Mouse (Mus musculus) gastrocnemius, adult 2 months (tissue): ENCODE data around the gene Ovol1. TPM values are rescaled to one million over a fixed set of nuclear protein-coding genes. Genes with fewer than 3 reads are reported as not detected.

Source experiments
- DNase-seq: peaks from one replicate; pipeline ENCODE4 v3.0.0; 2022
- H3K27ac ChIP-seq: fragments of 200-600 bp; 2 replicates; pipeline ENCODE4 v1.8.1; 2022; ENCODE audit warnings: mild to moderate bottlenecking
- H3K4me3 ChIP-seq: fragments of 200-600 bp; 2 replicates; pipeline ENCODE4 v1.8.1; 2022; ENCODE audit warnings: mild to moderate bottlenecking, moderate library complexity
- CTCF ChIP-seq: fragments of 200-600 bp; IDR thresholded peaks from 2 replicates; pipeline ENCODE4 v1.8.1; 2022; ENCODE audit warnings: antibody characterized with exemption, mild to moderate bottlenecking, moderate library complexity
- intact Hi-C: fragments of 180-260 bp; cut with DNase I; formaldehyde crosslinking; loops from one replicate; pipeline ENCODE4 v1.15.1; 2025
- total RNA-seq, 2 experiments: library from RNA; stranded (reverse); gene quantifications; 2 replicates each; pipeline ENCODE4 v1.2.3; 2021

Ovol1 gene
- total RNA-seq, 2 experiments from 2014 or later: not detected

DNA sequence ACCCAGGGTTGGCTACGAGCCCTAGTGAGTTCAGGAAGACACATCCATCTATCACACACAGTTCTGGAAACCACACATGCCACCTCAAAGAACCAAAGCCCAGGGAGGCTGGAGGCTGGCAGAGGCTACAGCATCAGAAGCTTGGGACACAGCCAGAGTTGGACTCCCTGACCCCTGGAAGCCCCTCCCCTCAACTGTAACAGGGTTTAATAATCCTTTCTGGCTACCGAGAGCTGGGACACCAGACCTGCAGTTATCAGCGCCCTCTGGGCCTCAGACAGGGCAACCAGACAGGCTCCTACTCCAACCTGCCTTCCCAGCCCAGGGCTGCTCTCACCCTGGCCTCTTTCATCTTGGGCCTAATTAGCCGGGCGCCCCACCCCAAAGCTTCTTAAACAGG is 5.9 kb upstream of the Ovol1 start:
- Histone ChIP-seq H3K27ac (no peak overlapping the region), H3K4me3 (no peak overlapping the region)
- no peak for TF ChIP-seq CTCF
- intact Hi-C loops: no loop called here
- no peak for DNase-seq

DNA sequence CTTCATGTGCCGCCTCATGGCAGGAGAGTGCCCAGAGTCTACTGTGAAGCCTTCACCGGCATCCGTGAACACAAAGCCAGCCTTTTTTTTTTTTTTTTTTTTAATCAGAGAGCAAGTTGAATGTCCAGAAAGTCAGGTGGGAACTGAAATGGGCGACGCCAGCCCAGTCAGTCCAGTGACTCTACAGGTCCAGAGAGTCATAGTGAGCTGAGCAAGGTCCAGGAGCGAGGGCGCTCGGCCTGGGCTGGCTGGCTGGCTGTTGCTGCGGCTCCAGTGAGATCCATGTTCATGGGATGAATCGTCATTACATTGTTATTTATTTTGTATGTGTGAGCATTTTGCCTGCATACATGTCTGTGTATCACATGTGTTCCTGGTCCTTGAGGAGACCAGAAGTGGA is 2.3 kb upstream of the Ovol1 start:
- no peak for TF ChIP-seq CTCF
- peak; percentile 5 for DNase-seq
- Histone ChIP-seq H3K27ac (no peak overlapping the region), H3K4me3 (no peak overlapping the region)
- intact Hi-C loops: no loop called here

DNA sequence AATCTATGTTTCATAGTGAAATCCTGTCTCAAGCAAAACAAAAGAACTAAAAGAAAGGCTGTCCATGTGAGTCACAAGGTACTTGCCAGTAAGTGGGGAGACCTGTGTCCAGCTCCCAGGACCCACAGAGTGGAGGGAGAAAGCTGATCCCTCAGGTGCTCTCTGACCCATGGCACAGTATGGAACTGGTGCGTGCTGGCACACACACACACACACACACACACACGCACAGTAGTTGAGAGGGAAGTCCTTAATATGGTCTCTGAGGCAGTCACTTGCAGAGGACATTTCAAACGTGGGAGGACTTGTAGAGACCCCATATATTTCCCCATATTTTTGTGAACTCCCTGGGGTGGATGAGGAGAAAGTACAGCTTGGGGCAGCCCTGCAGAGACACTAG is 1.4 kb upstream of the Ovol1 start:
- DNase-seq: peak; percentile 7
- no peak overlapping the region for H3K4me3 ChIP-seq
- H3K27ac ChIP-seq: no peak overlapping the region
- no peak for TF ChIP-seq CTCF
- intact Hi-C loops: no loop called here

DNA sequence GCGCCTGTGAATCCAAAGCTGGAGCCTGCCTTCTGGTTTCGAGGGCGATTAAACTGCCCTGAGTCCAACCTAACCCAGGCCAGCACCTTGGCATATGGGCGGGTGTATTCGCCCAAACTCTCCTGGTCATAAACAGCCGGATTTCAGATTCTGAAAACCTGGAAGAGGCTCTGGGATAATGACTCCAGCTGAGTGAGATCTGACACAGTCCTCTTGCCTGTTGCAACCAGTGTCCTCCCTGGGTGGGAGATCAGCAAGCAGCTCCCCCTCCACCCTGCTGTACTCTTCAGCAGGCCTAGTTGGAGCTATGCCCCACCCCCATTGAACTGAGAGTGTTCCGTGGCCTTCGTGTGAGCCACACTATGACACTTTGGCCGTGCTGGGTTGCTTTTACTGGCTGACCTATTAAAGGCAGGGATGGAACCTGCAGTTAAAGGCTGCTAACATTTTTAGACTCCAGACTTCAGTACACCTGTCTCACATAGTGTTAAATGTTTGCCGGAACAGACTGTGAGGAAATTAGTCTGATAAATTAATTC is 875 bp upstream of the Ovol1 start:
- Histone ChIP-seq H3K4me3 (peak overlapping the region; percentile 68), H3K27ac (no peak overlapping the region)
- DNase-seq: peak; percentile 26
- no peak for TF ChIP-seq CTCF
- intact Hi-C loops: no loop called here

DNA sequence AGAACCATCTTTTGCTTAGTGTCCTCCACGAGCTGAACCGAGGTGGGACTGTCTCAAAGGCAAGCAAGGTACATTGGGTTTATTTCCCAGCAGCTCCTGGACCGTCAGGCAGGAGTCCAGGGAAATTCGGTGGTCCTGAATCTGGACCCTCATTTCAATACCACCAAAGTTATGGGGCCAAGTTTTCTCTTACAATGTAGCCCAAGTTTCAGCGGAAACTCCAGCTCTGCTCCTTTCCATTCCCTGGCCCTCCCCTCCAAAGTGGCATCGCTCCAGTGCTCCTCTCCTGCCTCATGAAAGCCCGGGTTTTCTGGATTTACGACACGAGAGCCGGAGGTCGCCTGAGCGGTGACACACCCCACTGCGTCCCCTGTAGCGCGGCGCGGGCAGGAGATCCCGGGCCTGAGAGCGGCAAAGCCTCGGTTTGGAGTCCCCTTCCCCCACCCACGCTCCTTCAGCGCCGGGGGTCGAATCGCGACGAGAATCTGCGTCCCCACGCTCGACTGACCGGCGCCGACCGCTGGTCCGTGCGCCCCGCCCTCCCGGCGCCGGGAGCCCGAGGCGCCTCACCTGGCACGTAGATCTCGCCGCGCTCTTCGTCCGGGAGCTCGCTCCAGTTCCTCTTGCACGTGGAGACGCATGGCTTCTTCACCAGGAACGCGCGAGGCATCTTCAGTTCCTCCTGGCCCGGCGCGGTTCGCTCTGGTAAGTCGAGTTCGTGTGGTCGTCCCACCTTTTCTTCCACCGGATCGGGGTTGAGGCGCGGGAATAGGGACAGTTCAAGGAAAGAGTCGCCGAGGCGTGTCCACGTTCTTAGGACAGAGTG is 602 bp downstream of the Ovol1 start:
- Histone ChIP-seq H3K27ac (no peak overlapping the region), H3K4me3 (peak overlapping the region; percentile 68)
- TF ChIP-seq CTCF: no peak
- peak; percentile 1 for DNase-seq
- intact Hi-C loops: no loop called here

DNA sequence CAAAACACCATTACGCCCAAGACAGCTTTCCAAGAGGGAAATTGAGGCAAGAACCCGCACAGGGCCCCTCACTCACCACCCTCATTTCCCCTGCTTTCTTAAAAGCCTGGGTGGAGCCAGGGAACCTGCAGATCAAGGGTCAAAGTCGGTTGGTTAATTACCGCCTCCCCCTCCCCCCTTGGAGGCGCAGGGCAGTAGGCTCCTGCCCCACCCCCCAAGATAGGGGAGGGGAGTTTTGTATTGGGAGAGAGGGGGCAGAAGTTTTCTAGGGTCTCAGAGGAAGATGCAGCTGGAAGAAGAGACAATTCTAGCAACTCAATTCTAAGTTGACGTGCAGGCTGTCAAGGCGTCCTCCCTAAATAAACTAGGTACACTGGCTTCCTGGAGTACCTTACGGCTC is 1.2 kb downstream of the Ovol1 start:
- intact Hi-C loops: no loop called here
- peak; percentile 17 for DNase-seq
- no peak overlapping the region for H3K27ac ChIP-seq
- TF ChIP-seq CTCF: no peak
- H3K4me3 ChIP-seq: no peak overlapping the region

DNA sequence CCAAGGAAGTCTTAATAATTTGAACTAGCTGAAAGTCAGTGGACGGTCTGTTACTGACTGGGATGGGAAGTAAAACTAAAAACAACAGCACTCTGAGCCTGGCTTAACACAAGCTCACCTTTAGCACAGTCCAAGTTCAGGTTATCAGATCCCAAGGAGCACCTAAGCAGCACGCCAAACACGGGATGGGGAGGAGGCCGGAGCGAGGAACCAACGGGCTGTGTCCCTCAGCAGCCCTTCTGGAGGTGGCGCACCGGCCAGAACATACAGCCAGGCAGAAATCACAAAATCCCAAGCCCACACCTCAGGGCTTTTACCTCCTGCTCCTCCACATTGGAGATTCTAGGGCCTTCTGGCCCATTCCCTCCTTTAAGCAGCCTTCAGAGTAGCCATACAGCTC is 1.7 kb downstream of the Ovol1 start:
- intact Hi-C loops: no loop called here
- Histone ChIP-seq H3K27ac (no peak overlapping the region), H3K4me3 (no peak overlapping the region)
- DNase-seq: peak; percentile 10
- no peak for TF ChIP-seq CTCF

DNA sequence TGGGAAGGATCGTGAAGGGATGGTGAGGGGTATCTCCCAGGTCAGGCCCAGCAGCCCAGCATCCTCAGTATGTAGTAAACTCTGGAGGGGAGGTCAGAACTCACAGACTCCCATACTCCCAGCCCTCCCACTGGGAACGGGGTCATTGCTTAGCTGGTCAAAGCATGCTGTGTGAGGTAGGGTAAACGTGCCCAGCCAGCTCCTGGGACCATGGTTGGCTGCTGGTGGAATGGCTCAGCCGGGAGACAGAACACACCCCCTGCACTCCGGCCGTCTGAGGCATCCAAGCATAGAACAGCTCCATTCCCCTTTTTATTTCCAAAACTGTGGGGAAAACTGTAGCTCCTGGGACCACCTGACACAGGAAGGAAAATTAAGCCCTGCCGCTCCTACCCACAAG is 2.3 kb downstream of the Ovol1 start:
- DNase-seq: peak; percentile 5
- no peak overlapping the region for H3K4me3 ChIP-seq
- intact Hi-C loops: no loop called here
- no peak for TF ChIP-seq CTCF
- no peak overlapping the region for H3K27ac ChIP-seq

DNA sequence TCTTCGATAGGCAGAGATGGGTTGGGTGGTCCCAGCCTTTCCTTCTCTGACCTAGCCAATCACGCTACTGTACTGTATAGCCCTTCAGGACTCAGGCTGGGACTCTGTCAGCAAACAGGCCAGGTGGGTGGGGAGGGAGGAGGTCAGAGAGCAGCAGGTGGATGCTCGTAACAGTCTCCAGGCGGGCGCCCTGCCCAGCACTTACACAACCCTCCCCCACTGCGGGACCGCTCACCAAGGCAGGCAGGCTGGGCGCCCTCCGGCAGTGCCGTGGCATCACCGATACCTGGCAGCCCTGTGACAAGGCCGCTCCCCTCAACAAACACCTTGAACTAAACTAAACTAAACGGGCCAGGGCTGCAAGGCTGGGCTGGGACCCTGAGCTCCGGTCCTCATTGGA is 6.2 kb downstream of the Ovol1 start:
- Histone ChIP-seq H3K27ac (no peak overlapping the region), H3K4me3 (no peak overlapping the region)
- intact Hi-C loops: no loop called here
- no peak for TF ChIP-seq CTCF
- no peak for DNase-seq

DNA sequence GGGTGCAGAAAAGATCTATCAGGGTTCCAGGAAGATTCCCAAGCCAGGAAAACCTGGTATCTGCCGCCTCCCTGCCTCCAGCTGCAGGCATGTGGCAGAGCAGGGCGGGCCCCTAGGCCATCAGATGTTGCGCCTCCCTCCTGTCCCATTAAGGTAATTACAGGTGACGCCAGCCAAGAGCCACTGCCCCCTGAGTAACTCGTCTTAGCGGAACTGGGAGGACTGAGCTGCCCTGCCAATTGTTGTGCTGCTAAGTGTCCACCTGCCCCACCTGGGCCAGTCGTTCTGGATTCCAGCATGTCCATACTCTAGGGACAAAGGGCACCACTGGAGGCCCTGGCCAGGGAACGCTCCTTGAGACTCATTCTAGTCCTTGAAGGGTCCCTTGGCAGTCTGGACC is 6.6 kb downstream of the Ovol1 start:
- intact Hi-C loops: no loop called here
- TF ChIP-seq CTCF: no peak
- DNase-seq: no peak
- no peak overlapping the region for H3K27ac ChIP-seq
- H3K4me3 ChIP-seq: no peak overlapping the region

DNA sequence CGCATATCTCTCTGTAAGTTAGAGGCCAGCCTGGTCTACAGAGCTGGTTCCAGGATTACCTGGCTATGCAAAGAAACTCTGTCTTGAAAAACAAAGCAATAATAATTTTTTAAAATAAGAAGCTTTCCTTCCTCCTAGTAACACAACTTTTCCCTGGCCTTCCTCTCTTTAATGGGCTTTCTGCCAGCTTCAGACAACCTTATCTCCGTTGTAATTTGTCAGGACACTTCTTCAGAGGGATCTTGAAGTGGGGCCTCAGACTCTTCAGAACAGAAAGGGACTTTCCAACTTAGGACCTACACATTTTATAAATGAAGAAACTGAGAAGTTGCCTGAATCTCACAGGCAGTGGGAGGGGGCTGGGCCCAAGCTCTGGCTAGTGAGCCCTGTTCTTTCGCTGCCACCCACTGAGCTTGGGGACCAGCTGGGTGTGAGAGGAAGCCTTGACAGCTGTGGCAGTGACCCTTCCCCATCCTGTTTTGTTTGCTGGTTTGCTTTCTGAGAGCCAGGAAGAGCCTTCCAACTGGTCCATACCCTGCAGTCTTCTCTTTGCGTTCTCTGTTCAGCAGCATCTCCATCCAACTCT is 12.9 kb downstream of the Ovol1 start:
- intact Hi-C loops: no loop called here
- no peak for TF ChIP-seq CTCF
- Histone ChIP-seq H3K27ac (no peak overlapping the region), H3K4me3 (no peak overlapping the region)
- no peak for DNase-seq

DNA sequence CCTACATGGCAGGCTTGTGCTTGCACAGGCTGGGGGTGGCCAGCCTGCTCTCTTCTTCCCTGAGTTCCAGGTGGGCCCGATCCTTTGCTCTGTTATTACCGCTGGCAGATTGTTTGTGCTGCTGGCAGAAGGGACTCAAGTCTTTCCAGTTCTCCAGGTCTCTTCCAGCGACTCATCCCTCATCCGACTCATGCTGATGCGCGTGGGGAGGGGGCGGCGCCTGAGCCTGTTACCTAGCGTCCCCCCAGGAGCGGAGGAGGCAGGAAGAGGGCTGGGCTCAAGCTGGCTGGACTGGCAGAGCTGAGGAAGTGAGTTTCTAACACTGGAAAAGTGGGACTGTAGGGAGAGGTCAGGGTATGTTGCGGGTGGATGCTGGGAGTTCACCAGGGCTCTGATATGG is 16.4 kb downstream of the Ovol1 start:
- DNase-seq: no peak
- intact Hi-C loops: no loop called here
- H3K4me3 ChIP-seq: no peak overlapping the region
- no peak for TF ChIP-seq CTCF
- no peak overlapping the region for H3K27ac ChIP-seq

DNA sequence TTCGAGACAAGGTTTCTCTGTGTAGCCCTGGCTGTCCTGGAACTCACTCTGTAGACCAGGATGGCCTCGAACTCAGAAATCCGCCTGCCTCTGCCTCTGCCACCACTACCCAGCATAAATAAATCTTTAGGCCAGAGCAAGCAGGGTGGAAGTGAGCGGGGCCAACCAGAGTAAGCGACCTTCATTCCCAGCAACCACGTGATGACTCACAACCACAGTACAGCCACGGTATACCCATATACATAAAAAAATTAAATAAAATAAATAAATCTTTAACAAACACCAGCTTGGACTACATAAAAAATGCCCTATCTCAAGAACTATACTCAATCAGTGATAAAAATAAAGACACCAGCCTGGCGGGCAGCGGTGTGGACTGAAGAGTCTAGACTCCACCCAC is 17.1 kb downstream of the Ovol1 start:
- intact Hi-C loops: no loop called here
- H3K27ac ChIP-seq: no peak overlapping the region
- TF ChIP-seq CTCF: no peak

DNA sequence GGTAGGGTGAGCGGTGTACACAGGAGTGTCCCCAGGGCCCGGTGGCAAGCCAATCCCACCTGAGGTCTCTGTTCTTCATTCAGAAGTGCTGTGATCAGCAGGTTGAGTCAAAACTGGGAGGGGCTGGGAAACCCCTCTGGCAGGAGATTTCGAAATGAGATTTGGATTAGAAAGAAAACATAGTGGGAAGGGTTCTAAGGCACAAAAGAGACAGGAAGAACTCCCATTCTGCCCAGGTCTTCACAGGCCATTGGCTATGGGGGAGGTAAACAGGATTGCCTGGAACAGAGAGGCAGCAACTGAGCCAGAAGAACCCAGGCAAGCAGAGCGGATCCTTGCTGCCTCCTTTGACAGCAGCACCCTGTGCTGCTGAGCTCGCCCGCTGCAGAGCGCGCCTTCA is 21.7 kb downstream of the Ovol1 start:
- Histone ChIP-seq H3K27ac (no peak overlapping the region), H3K4me3 (no peak overlapping the region)
- intact Hi-C loops: no loop called here
- no peak for TF ChIP-seq CTCF
- DNase-seq: no peak

More for the DNA sequence above, 17.1 kb downstream of the Ovol1 start:
- DNase-seq: no peak
- H3K4me3 ChIP-seq: no peak overlapping the region
